Mouse (Mus musculus): Measurements from ENCODE around the gene Tsacc.

The Tsacc gene

DNA sequence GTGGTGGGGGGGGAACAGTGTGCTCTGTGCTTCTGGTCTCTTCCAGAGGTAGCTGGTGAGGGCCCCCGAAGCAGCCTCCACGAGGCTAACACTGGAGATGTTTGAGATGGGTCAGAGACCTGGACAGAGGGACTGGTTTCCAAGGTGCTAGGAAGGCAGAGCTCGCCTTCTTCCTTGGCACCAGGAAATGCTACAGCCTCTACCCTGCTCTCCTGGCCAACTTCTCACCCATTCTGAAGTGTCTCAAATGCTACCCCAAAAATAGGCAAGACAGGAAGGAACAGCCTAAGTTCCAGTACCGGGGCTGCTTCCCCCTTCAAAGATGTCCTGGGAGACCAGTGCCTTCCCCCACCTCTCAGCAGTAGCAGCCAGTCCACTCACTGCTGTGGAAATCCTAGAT lies 57.4 kb downstream of the Tsacc start:
- in situ Hi-C loops (cut with MboI, MseI): no loop called here

GRCm38 (mm10) chr3:88238866-88239391 lies 57.9 kb downstream of the Tsacc start:
- in situ Hi-C loops (cut with MboI, MseI): no loop called here

- in situ Hi-C loops (cut with MboI, MseI): no loop called here
These were observed 59.1 kb downstream of the Tsacc start for GRCm38 (mm10) chr3:88237556-88238194.

DNA sequence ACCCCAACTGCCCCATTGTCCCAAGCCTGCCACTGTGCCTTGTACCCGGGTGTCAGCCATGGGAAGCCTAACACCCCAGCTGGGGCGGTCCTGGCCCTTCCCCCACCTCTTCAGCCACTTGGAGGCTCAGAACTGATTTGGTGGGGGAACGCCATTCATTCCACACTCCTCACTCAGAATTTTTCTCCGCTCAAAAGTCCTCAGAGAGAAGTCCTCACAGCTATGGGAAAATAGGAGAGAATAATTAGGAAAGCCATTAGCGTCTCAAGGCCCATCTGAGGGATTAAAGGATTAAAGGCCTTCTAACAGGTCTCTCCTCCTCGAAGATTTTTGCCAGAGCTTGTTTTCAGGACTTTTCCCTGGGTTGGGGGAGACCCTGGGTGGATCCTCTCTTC lies 59.6 kb downstream of the Tsacc start:
- in situ Hi-C loops (cut with MboI, MseI): no loop called here

DNA sequence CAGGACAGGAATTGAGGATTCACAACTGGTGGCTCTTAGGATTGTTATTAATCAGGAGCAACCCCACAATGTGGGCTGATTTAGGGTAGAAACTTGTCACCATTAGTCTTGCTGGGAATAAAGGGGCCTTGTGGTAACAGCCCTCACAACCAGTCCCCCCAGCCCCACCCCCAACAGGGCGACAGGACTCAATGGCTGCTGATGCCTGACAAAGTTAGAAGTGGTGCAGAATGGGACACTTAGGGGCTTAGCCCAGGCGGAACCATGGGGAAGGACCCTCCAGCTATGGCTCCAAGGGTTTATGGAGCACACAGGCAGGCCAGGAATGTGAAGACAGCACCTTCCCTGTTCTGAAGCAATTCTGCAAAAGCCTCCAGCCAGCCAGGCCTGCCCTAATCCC lies 61.2 kb downstream of the Tsacc start:
- in situ Hi-C loops (cut with MboI, MseI): no loop called here

GRCm38 (mm10) chr3:88235216-88235615 lies 61.6 kb downstream of the Tsacc start:
- in situ Hi-C loops (cut with MboI, MseI): no loop called here

GRCm38 (mm10) chr3:88234041-88234440 lies 62.8 kb downstream of the Tsacc start:
- in situ Hi-C loops (cut with MboI, MseI): no loop called here

DNA sequence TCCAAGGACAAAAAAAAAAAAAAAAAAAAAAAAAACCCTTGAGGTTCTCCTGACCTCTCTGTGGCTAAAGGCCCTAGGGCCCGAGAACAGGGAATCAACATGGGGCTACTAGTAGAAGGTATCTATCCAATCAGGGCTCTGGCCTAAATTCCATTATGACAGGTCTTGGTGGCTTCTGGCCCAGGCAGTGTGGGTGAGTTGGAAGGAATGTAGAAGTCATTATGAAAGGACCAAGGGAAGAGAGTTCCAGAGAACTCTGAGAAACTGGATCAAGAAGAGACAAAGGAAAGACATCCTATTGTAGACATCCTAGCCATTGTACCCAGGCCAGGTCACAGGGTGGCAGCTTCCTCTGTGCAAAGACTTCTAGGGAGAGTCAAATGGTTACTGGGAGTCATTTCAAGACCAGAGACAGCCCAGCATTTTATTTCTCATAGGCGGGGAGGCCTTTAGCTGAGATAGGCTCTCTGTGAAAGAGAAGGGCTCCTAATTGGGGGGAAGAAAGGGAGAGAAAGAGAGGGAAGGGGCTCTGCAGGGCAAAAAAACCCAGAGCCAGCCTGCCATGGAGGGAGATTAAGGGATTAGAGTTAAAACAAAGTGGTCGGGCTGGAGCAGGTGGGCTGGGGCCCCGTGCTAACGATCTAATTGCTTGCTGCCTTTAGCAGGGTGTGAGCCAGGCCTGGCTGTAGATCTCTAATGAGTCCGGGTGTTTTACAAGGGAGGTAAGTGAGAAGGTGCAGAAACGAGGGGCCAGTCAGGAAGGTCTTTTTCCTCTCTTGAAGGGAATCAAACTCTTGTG lies 63.7 kb downstream of the Tsacc start:
- in situ Hi-C loops (cut with MboI, MseI): no loop called here
